Mouse (Mus musculus) B cell, adult 62 days (primary cell): ENCODE results near the gene Spata2. TPM values are rescaled to one million over a fixed set of nuclear protein-coding genes. Genes with fewer than 3 reads are reported as not detected.

Experiments
- total RNA-seq: library from RNA; stranded (reverse); gene quantifications from 4 replicates; pipeline ENCODE4 v1.2.4, GENCODE M21; 2023

Gene Spata2
- total RNA-seq, result 45.4 to 54.7 TPM (median 53.3 TPM) in 4 replicates

GRCm38 (mm10) chr2:167492713-167493636 is at the start of gene Spata2:
TSS of gene Spata2 (minus strand) at chr2:167492887.

GRCm38 (mm10) chr2:167537476-167538297 is 45.0 kb upstream of the Spata2 start, which contains the start of gene Snai1:
TSS of gene Snai1 (plus strand) at chr2:167538195.

GRCm38 (mm10) chr2:167491757-167492708 is 654 bp downstream of the Spata2 start, which contains the start of gene Rnf114:
TSS of gene Rnf114 (plus strand) at chr2:167492645.

Other genes starting within 250 kb of the Spata2 start
- gene B4galt5, start 143.7 kb downstream of the Spata2 start, total RNA-seq, result 60.9 to 73.1 TPM (median 66.9 TPM) in 4 replicates
- gene Slc9a8, start 71.2 kb downstream of the Spata2 start, total RNA-seq, result 93.7 to 102 TPM (median 98.4 TPM) in 4 replicates
- gene Rnf114, start 242 bp downstream of the Spata2 start, total RNA-seq, result 91.4 to 97.3 TPM (median 93.4 TPM) in 4 replicates
- 3.4 to 5.4 TPM (median 3.7 TPM) in 4 replicates for gene Snai1, start 45.3 kb upstream of the Spata2 start, total RNA-seq
- gene Ube2v1, start 139.2 kb upstream of the Spata2 start, total RNA-seq, result 137 to 171 TPM (median 149 TPM) in 4 replicates
- 23.3 to 28.7 TPM (median 25.9 TPM) in 4 replicates for gene Gm20431, start 168.6 kb upstream of the Spata2 start, total RNA-seq
- gene Cebpb, start 196.0 kb upstream of the Spata2 start, total RNA-seq, result 100 to 111 TPM (median 104 TPM) in 4 replicates
- 74.0 to 89.5 TPM (median 84.6 TPM) in 4 replicates for gene Tmem189, start 196.9 kb upstream of the Spata2 start, total RNA-seq